Mouse (Mus musculus) forebrain, postnatal 0 days (tissue): ENCODE results near the gene Oit3. TPM values are rescaled to one million over a fixed set of nuclear protein-coding genes. Genes with fewer than 3 reads are reported as not detected.

ENCODE experiments used
- ATAC-seq: fragments of 200-750 bp; cut with Nextera tagmentation; 2 replicates; pipeline ENCODE4 v1.8.0; 2017; ENCODE audit warnings: mild to moderate bottlenecking, moderate library complexity
- DNase-seq: peaks from one replicate; pipeline ENCODE4 v3.0.0-alpha.2; 2015
- H3K27ac ChIP-seq: fragments of 300-500 bp; sonication (generic); 2 replicates; pipeline ENCODE4 v1.5.1; 2014; ENCODE audit warnings: low read depth, mild to moderate bottlenecking, antibody characterized with exemption, low read length, moderate library complexity, mixed read lengths
- H3K27me3 ChIP-seq: fragments of 300-500 bp; sonication (generic); 2 replicates; pipeline ENCODE4 v1.6.1; 2014; ENCODE audit warnings: mild to moderate bottlenecking, low read length, mixed read lengths; ENCODE audit not compliant: insufficient read depth
- H3K36me3 ChIP-seq: fragments of 300-500 bp; sonication (generic); 2 replicates; pipeline ENCODE4 v1.6.1; 2014; ENCODE audit warnings: mild to moderate bottlenecking, moderate library complexity; ENCODE audit not compliant: insufficient read depth
- H3K4me1 ChIP-seq: fragments of 300-500 bp; sonication (generic); 2 replicates; pipeline ENCODE4 v1.6.1; 2014; ENCODE audit warnings: antibody characterized with exemption; ENCODE audit not compliant: insufficient read depth
- H3K4me2 ChIP-seq: fragments of 300-500 bp; sonication (generic); 2 replicates; pipeline ENCODE4 v1.6.1; 2014; ENCODE audit warnings: low read depth, mild to moderate bottlenecking, moderate library complexity
- H3K4me3 ChIP-seq: fragments of 300-500 bp; sonication (generic); 2 replicates; pipeline ENCODE4 v1.5.1; 2014; ENCODE audit warnings: low read depth, low read length, mixed read lengths
- H3K9ac ChIP-seq: fragments of 300-500 bp; sonication (generic); 2 replicates; pipeline ENCODE4 v1.6.1; 2014; ENCODE audit warnings: mild to moderate bottlenecking
- H3K9me3 ChIP-seq: fragments of 300-500 bp; sonication (generic); 2 replicates; pipeline ENCODE4 v1.6.1; 2016; ENCODE audit warnings: low read length
- CTCF ChIP-seq: sonication (generic); IDR thresholded peaks from 2 replicates; pipeline ENCODE4 v1.5.1; 2016; ENCODE audit warnings: antibody characterized with exemption, control low read depth, low read depth
- WGBS: fragments of 180-500 bp; shearing (Covaris S2); extraction: QIAGEN DNeasy Blood & Tissue Kit; methylation state at CpG from one replicate; pipeline ENCODE4 v1.1.7; 2014; 5-methylcytosine and 5-hydroxymethylcytosine counted together
- polyA plus RNA-seq: library from polyadenylated mRNA; unstranded; fragments of >200 nt; fragmentation: Nextera tagmentation; extraction: Ambion mirVana; gene quantifications from 2 replicates; pipeline ENCODE4 v1.2.1, GENCODE M21; 2015
- total RNA-seq: library from RNA; depleted of rRNA; stranded (reverse); fragments of >200 nt; gene quantifications from 2 replicates; pipeline ENCODE4 v1.2.3, GENCODE M21; 2014

Oit3 gene
- total and polyA plus RNA-seq, 2 experiments from 2014 or later = 0.19 to 0.27 TPM

- DNase-seq (no peak), ATAC-seq (no peak)
- Histone ChIP-seq H3K9ac (no peak overlapping the region), H3K4me1 (no peaks in the 10 kb centered on the region), H3K4me2 (no peak overlapping the region), H3K27me3 (no peaks in the 10 kb centered on the region), H3K9me3 (no peaks in the 10 kb centered on the region), H3K27ac (no peak overlapping the region), H3K4me3 (no peak overlapping the region), H3K36me3 (no peaks in the 10 kb centered on the region)
- TF ChIP-seq CTCF = no peak
- 90% methylated on average over 10 of the region's 10 CpGs for WGBS
Measured at GRCm38 (mm10) chr10:59446911-59447437, 5.4 kb upstream of the Oit3 start.

DNA sequence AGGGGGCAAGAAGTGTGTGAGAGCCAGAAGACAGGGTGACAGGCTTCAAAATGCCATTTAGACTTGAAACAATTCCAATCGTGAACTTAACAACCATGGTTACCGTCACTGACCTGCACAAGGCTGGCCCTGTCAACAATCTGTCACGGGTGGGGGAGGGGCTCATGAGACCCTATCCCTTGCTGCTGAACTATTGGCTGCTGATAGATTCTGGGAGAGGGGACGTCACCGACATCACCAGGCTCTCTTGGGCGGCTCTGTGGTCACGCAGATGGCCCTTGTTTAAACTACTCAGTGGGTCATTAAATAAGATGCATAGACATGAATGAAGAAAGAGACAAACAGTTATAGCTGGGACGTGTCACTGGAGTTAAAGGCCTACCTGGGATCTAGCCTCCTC is 3.1 kb upstream of the Oit3 start:
- no peak for TF ChIP-seq CTCF
- H3K9me3 ChIP-seq = no peaks in the 10 kb centered on the region
- no peaks in the 10 kb centered on the region for H3K36me3 ChIP-seq
- no peak overlapping the region for H3K9ac ChIP-seq
- 72% methylated on average over 8 of the region's 8 CpGs for WGBS
- no peak overlapping the region for H3K4me3 ChIP-seq
- H3K4me1 ChIP-seq = no peaks in the 10 kb centered on the region
- ATAC-seq = no peak
- no peak for DNase-seq
- H3K4me2 ChIP-seq = no peak overlapping the region
- H3K27me3 ChIP-seq = no peaks in the 10 kb centered on the region
- H3K27ac ChIP-seq = no peak overlapping the region

- WGBS = 68% methylated on average over 3 of the region's 3 CpGs
- no peak for DNase-seq
- Histone ChIP-seq H3K9me3 (no peaks in the 10 kb centered on the region), H3K4me3 (no peak overlapping the region), H3K27ac (no peak overlapping the region), H3K36me3 (no peaks in the 10 kb centered on the region), H3K27me3 (no peaks in the 10 kb centered on the region), H3K9ac (no peak overlapping the region), H3K4me2 (no peak overlapping the region), H3K4me1 (no peaks in the 10 kb centered on the region)
- no peak for ATAC-seq
- TF ChIP-seq CTCF = no peak
Measured at GRCm38 (mm10) chr10:59444106-59444505, 2.5 kb upstream of the Oit3 start.

DNA sequence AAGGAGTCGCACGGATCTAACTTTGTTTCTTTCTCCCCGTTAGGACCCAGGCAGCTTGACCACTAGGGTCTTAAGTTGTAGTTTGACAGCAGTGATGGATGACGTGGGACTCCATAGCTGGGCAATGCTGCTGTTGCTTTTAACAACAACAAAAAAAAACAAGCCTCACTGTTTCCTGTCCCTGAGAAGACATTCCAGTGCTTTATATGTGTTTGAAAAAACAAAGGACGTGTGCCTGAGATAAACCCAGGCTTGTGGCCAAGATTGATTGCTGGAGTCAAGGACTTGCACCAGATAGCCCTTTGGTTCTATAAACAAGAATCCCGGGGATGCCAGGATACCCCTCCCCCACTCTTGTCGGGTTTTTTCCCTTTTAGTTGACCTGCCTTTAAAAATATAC is 1.6 kb upstream of the Oit3 start:
- TF ChIP-seq CTCF = no peak
- H3K27me3 ChIP-seq = no peaks in the 10 kb centered on the region

GRCm38 (mm10) chr10:59440177-59440576 is 1.4 kb downstream of the Oit3 start:
- TF ChIP-seq CTCF = no peak
- H3K36me3 ChIP-seq = no peaks in the 10 kb centered on the region
- no peaks in the 10 kb centered on the region for H3K27me3 ChIP-seq
- H3K9me3 ChIP-seq = no peaks in the 10 kb centered on the region
- no peak overlapping the region for H3K4me3 ChIP-seq
- no peak overlapping the region for H3K4me2 ChIP-seq
- H3K27ac ChIP-seq = no peak overlapping the region
- DNase-seq (no peak), ATAC-seq (no peak)
- 39% methylated on average over 6 of the region's 6 CpGs for WGBS
- H3K4me1 ChIP-seq = no peaks in the 10 kb centered on the region
- no peak overlapping the region for H3K9ac ChIP-seq

More for the DNA sequence above, 1.6 kb upstream of the Oit3 start:
- Histone ChIP-seq H3K9ac (no peak overlapping the region), H3K4me1 (no peaks in the 10 kb centered on the region), H3K27ac (no peak overlapping the region), H3K4me2 (no peak overlapping the region), H3K9me3 (no peaks in the 10 kb centered on the region), H3K36me3 (no peaks in the 10 kb centered on the region), H3K4me3 (no peak overlapping the region)
- DNase-seq (no peak), ATAC-seq (no peak)
- WGBS = 65% methylated on average over 7 of the region's 7 CpGs

- no peaks in the 10 kb centered on the region for H3K9me3 ChIP-seq
- ATAC-seq (no peak), DNase-seq (no peak)
- no peak overlapping the region for H3K4me3 ChIP-seq
- no peak for TF ChIP-seq CTCF
- H3K9ac ChIP-seq = no peak overlapping the region
- H3K4me1 ChIP-seq = no peaks in the 10 kb centered on the region
- H3K27me3 ChIP-seq = no peaks in the 10 kb centered on the region
- H3K4me2 ChIP-seq = no peak overlapping the region
- no peak overlapping the region for H3K27ac ChIP-seq
- WGBS = 37% methylated on average over 5 of the region's 5 CpGs
- no peaks in the 10 kb centered on the region for H3K36me3 ChIP-seq
Measured at GRCm38 (mm10) chr10:59439508-59439931, 2.1 kb downstream of the Oit3 start.

DNA sequence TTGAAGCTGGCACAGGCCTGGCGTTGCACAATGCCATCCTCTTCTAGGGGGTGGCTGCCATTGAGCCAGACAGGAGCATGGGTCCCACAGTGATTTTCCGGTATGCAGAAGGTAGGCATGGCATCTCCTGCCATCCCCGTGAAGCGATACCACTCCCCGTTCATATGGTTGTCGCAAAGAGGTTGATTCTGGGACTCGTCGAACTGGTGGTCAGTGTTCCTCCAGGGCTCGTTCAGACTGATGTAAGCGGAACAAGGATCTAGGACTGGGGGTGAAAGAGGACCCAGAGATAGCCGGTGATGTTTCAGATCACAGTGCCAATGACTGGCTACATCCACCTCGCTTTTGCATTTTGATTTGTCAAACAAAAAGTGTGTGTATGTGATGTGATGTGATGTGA is 2.9 kb downstream of the Oit3 start:
- no peaks in the 10 kb centered on the region for H3K9me3 ChIP-seq
- TF ChIP-seq CTCF = no peak
- no peak overlapping the region for H3K4me3 ChIP-seq
- no peak overlapping the region for H3K4me2 ChIP-seq
- WGBS = 95% methylated on average over 12 of the region's 12 CpGs
- no peaks in the 10 kb centered on the region for H3K4me1 ChIP-seq
- no peak overlapping the region for H3K9ac ChIP-seq
- DNase-seq (no peak), ATAC-seq (no peak)
- no peak overlapping the region for H3K27ac ChIP-seq
- H3K36me3 ChIP-seq = no peaks in the 10 kb centered on the region
- H3K27me3 ChIP-seq = no peaks in the 10 kb centered on the region
